Mouse (Mus musculus): ENCODE data around the gene E130218I03Rik. TPM values are rescaled to one million over a fixed set of nuclear protein-coding genes. Genes with fewer than 3 reads are reported as not detected.

E130218I03Rik gene
- total RNA-seq, 1 experiment = 1.6 TPM

GRCm38 (mm10) chr4:134252911-134253721 is 9.7 kb downstream of the E130218I03Rik start:
- DNase-seq (ENCODE audit: low read depth, low spot score) = no peak

DNA sequence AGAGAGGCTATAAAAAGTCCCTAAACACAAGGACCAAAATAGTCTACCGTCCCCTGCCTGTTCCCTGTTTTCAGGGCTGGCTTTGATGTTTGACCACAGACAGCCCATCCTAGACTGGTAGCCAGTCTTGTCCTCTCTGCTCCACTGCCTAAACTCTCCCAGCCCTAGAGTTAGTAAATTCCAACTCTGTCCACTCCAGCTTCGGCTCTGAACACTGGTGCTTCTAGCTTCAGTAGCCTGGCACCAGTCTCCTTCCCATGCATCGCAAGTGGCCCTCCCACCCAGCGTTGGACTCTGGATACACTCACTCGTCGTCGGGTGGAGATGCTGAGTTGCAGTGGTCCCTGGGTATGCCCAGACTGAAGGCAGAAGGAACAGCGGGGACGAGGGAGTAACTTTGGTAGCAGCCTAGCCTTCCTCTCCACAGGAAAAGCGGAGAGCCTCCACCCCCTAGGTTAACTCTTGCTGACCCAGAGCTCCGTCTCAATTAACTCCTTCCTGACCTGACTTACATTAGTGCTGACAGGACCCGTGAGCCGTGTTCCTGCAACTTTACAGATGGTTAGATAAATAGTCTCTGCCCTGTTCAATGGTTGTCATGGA is 10.4 kb downstream of the E130218I03Rik start, which contains the start of gene Grrp1:
Gene Grrp1 (minus strand): TSS at position 385 of the 603 bp plus-strand sequence.
- peaks cover 12 to 44% of the 10 kb centered on the region in 2 experiments for H3K4me1 ChIP-seq (ENCODE audit: control insufficient read depth in 2 of 2, insufficient read depth in 2 of 2, low read length in 2 of 2, poor library complexity in 1 of 2)
- peak within 1 kb of the TSS in 1 of 2 experiments; percentile 57; a peak in 3 of 4 replicates for H3K4me3 ChIP-seq (ENCODE audit: insufficient read depth in 1 of 2, low read depth in 1 of 2, low read length in 2 of 2, poor library complexity in 1 of 2, severe bottlenecking in 1 of 2)
- DNase-seq (ENCODE audit: low read depth, low spot score) = no peak
- peak within 1 kb of the TSS; percentile 49 for H3K9ac ChIP-seq (ENCODE audit: insufficient read depth, low read depth, low read length, poor library complexity, severe bottlenecking)
- H3K36me3 ChIP-seq (ENCODE audit: control insufficient read depth, insufficient read depth, low read length, poor library complexity, severe bottlenecking) = no peaks in the 10 kb centered on the region
- no peak within 1 kb of the TSS for H3K27ac ChIP-seq (ENCODE audit: insufficient read depth, low read depth, low read length, poor library complexity, severe bottlenecking)
- no peaks in the 10 kb centered on the region for H3K9me3 ChIP-seq (ENCODE audit: control insufficient read depth, insufficient read depth, low read depth, low read length)
- in situ Hi-C loops (cut with MboI; ENCODE audit: low sequenced_read_pairs in 2 of 2, unreplicated experiment in 2 of 2) = no loop called here
- TF ChIP-seq CHD2 (IDR thresholded peaks at IDR 0.05; ENCODE audit: low read depth, low read length) = no peak
- no peak for TF ChIP-seq MAFK (IDR thresholded peaks at IDR 0.05; ENCODE audit: insufficient read depth, low read depth, low read length)
- no peak for TF ChIP-seq ZNF384 (IDR thresholded peaks at IDR 0.05; ENCODE audit: low read depth, low read length)
- TF ChIP-seq ZC3H11A (IDR thresholded peaks at IDR 0.05; ENCODE audit: borderline replicate concordance, low read depth, low read length) = no peak
- no peak for TF ChIP-seq HCFC1 (IDR thresholded peaks at IDR 0.05; ENCODE audit: borderline replicate concordance, insufficient read depth, low read length)

More at GRCm38 (mm10) chr4:134252911-134253721, 9.7 kb downstream of the E130218I03Rik start:
- in situ Hi-C loops (cut with MboI; ENCODE audit: low sequenced_read_pairs in 2 of 2, unreplicated experiment in 2 of 2) = no loop called here
- TF ChIP-seq MAFK (IDR thresholded peaks at IDR 0.05; ENCODE audit: insufficient read depth, low read depth, low read length) = no peak
- TF ChIP-seq ZC3H11A (IDR thresholded peaks at IDR 0.05; ENCODE audit: borderline replicate concordance, low read depth, low read length) = no peak
- no peak for TF ChIP-seq ZNF384 (IDR thresholded peaks at IDR 0.05; ENCODE audit: low read depth, low read length)
- TF ChIP-seq CHD2 (IDR thresholded peaks at IDR 0.05; ENCODE audit: low read depth, low read length) = no peak
- TF ChIP-seq HCFC1 (IDR thresholded peaks at IDR 0.05; ENCODE audit: borderline replicate concordance, insufficient read depth, low read length) = no peak
- H3K4me3 ChIP-seq (ENCODE audit: insufficient read depth in 1 of 2, low read depth in 1 of 2, low read length in 2 of 2, poor library complexity in 1 of 2, severe bottlenecking in 1 of 2) = peak overlapping the region in 1 of 2 experiments; percentile 57; a peak in 3 of 4 replicates
- no peak overlapping the region for H3K27ac ChIP-seq (ENCODE audit: insufficient read depth, low read depth, low read length, poor library complexity, severe bottlenecking)
- H3K36me3 ChIP-seq (ENCODE audit: control insufficient read depth, insufficient read depth, low read length, poor library complexity, severe bottlenecking) = no peaks in the 10 kb centered on the region
- no peak overlapping the region; the same call in 1 of the 2 replicates for H3K9ac ChIP-seq (ENCODE audit: insufficient read depth, low read depth, low read length, poor library complexity, severe bottlenecking)
- H3K4me1 ChIP-seq (ENCODE audit: control insufficient read depth in 2 of 2, insufficient read depth in 2 of 2, low read length in 2 of 2, poor library complexity in 1 of 2) = peaks cover 12 to 44% of the 10 kb centered on the region in 2 experiments
- H3K9me3 ChIP-seq (ENCODE audit: control insufficient read depth, insufficient read depth, low read depth, low read length) = no peaks in the 10 kb centered on the region

GRCm38 (mm10) chr4:134254835-134255234 is 11.4 kb downstream of the E130218I03Rik start:
- in situ Hi-C loops (cut with MboI; ENCODE audit: low sequenced_read_pairs in 2 of 2, unreplicated experiment in 2 of 2) = no loop called here
- H3K36me3 ChIP-seq (ENCODE audit: control insufficient read depth, insufficient read depth, low read length, poor library complexity, severe bottlenecking) = no peaks in the 10 kb centered on the region
- no peak overlapping the region for H3K4me3 ChIP-seq (ENCODE audit: insufficient read depth in 1 of 2, low read depth in 1 of 2, low read length in 2 of 2, poor library complexity in 1 of 2, severe bottlenecking in 1 of 2)
- H3K27ac ChIP-seq (ENCODE audit: insufficient read depth, low read depth, low read length, poor library complexity, severe bottlenecking) = no peak overlapping the region
- no peak overlapping the region for H3K9ac ChIP-seq (ENCODE audit: insufficient read depth, low read depth, low read length, poor library complexity, severe bottlenecking)
- H3K9me3 ChIP-seq (ENCODE audit: control insufficient read depth, insufficient read depth, low read depth, low read length) = no peaks in the 10 kb centered on the region
- H3K4me1 ChIP-seq (ENCODE audit: control insufficient read depth in 2 of 2, insufficient read depth in 2 of 2, low read length in 2 of 2, poor library complexity in 1 of 2) = peaks cover 12 to 42% of the 10 kb centered on the region in 2 experiments
- DNase-seq (ENCODE audit: low read depth, low spot score) = no peak
- TF ChIP-seq MAFK (IDR thresholded peaks at IDR 0.05; ENCODE audit: insufficient read depth, low read depth, low read length) = no peak

- in situ Hi-C loops (cut with MboI; ENCODE audit: low sequenced_read_pairs in 2 of 2, unreplicated experiment in 2 of 2) = no loop called here
- TF ChIP-seq HCFC1 (IDR thresholded peaks at IDR 0.05; ENCODE audit: borderline replicate concordance, insufficient read depth, low read length) (no peak), ZNF384 (IDR thresholded peaks at IDR 0.05; ENCODE audit: low read depth, low read length) (no peak), MAFK (IDR thresholded peaks at IDR 0.05; ENCODE audit: insufficient read depth, low read depth, low read length) (no peak), CHD2 (IDR thresholded peaks at IDR 0.05; ENCODE audit: low read depth, low read length) (no peak), ZC3H11A (IDR thresholded peaks at IDR 0.05; ENCODE audit: borderline replicate concordance, low read depth, low read length) (no peak)
- H3K4me1 ChIP-seq (ENCODE audit: control insufficient read depth in 2 of 2, insufficient read depth in 2 of 2, low read length in 2 of 2, poor library complexity in 1 of 2) = peaks cover 12 to 41% of the 10 kb centered on the region in 2 experiments
- H3K27ac ChIP-seq (ENCODE audit: insufficient read depth, low read depth, low read length, poor library complexity, severe bottlenecking) = no peak overlapping the region; the same call in 1 of the 2 replicates
- H3K36me3 ChIP-seq (ENCODE audit: control insufficient read depth, insufficient read depth, low read length, poor library complexity, severe bottlenecking) = no peaks in the 10 kb centered on the region
- H3K9ac ChIP-seq (ENCODE audit: insufficient read depth, low read depth, low read length, poor library complexity, severe bottlenecking) = peak overlapping the region; percentile 26; the same call in 1 of the 2 replicates
- DNase-seq (ENCODE audit: low read depth, low spot score) = no peak
- H3K4me3 ChIP-seq (ENCODE audit: insufficient read depth in 1 of 2, low read depth in 1 of 2, low read length in 2 of 2, poor library complexity in 1 of 2, severe bottlenecking in 1 of 2) = no peak overlapping the region
- no peaks in the 10 kb centered on the region for H3K9me3 ChIP-seq (ENCODE audit: control insufficient read depth, insufficient read depth, low read depth, low read length)
These were observed 12.4 kb downstream of the E130218I03Rik start for GRCm38 (mm10) chr4:134255854-134256253.
